ENCODE assay signal across 18 mouse cellular contexts in the genomic region with DNA sequence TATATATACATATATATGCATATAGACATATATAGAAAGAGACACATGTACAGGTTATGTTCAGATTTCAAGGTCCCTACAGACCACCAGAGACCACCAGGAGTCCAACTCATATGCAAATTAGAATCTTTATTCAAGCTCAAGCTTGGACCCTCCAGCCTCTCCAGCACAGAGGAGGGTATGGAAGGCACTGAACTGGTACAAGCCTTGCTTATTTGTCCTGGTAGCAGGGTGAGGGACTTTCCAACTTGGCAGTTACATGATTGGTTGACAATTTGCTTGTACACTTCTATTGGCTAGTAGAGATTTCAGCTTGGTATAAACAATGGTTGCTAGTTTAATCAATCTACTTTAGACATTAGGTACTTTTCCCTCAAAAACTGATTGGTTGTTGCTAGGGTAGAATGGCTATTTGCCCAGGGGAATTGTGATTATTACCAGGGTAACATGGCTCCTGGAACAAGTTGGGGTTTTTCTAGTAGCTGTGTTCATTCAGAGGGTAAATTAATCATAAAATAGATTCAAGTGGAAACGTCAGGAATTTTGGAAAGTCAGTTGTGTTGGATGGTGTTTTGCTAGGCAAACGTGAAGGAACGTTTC.
"Had no signal": no experiment of that assay in that cellular context is flagged by ENCODE, and none has a peak within 500 bp of the region (broad histone marks: within the 10 kb centered on the region; RNA-seq: fewer than 3 reads in every experiment).

No protein-coding gene starts in this region.

- H3K27me3 ChIP-seq: limb, embryonic 12.5 days; limb, embryonic 15.5 days; midbrain, embryonic 13.5 days; neural tube, embryonic 12.5 days had no signal

- H3K4me3 ChIP-seq: layer of hippocampus, adult 2 months; limb, embryonic 12.5 days; limb, embryonic 15.5 days; midbrain, embryonic 13.5 days; neural tube, embryonic 12.5 days had no signal

- H3K9ac ChIP-seq: limb, embryonic 12.5 days; limb, embryonic 15.5 days; liver, embryonic 14.5 days; liver, postnatal 0 days; lung, embryonic 14.5 days; midbrain, embryonic 13.5 days; neural tube, embryonic 12.5 days had no signal

- ATAC-seq: liver, postnatal 0 days; lung, postnatal 0 days; midbrain, embryonic 13.5 days; midbrain, embryonic 16.5 days had no signal

- H3K36me3 ChIP-seq: limb, embryonic 12.5 days; limb, embryonic 15.5 days; midbrain, embryonic 13.5 days; neural tube, embryonic 12.5 days had no signal

- DNase-seq: kidney, postnatal 25 days; left cerebral cortex, postnatal 4 days; liver, postnatal 0 days; lung, embryonic 14.5 days; thymus, adult 2 months; thymus, postnatal 14 days; thymus, postnatal 4 days had no signal

- H3K27ac ChIP-seq: kidney, postnatal 0 days; layer of hippocampus, adult 2 months; limb, embryonic 12.5 days; limb, embryonic 15.5 days; liver, embryonic 14.5 days; macrophage; midbrain, embryonic 13.5 days; neural tube, embryonic 12.5 days had no signal

- H3K4me2 ChIP-seq: limb, embryonic 12.5 days; limb, embryonic 15.5 days; liver, embryonic 11.5 days; lung, embryonic 14.5 days; midbrain, embryonic 13.5 days; neural tube, embryonic 12.5 days had no signal

- H3K9me3 ChIP-seq: limb, embryonic 12.5 days; limb, embryonic 15.5 days; midbrain, embryonic 13.5 days; neural tube, embryonic 12.5 days had no signal

- H3K4me1 ChIP-seq: midbrain, embryonic 13.5 days; neural tube, embryonic 12.5 days had no signal
